Mouse (Mus musculus) limb, embryonic 11.5 days (tissue): ENCODE results near the gene Tppp. TPM values are rescaled to one million over a fixed set of nuclear protein-coding genes. Genes with fewer than 3 reads are reported as not detected.
"Not testable (repeated sequence)": the region's sequence is repeated elsewhere in the genome, so short reads cannot be mapped to it uniquely, and the experiment has no call there.

Experiments used
- ATAC-seq: fragments of 200-750 bp; cut with Nextera tagmentation; 2 replicates; pipeline ENCODE4 v1.8.0; 2017; ENCODE audit warnings: low read depth; ENCODE audit not compliant: insufficient number of reproducible peaks, low FRiP score, low TSS enrichment
- DNase-seq: peaks from one replicate; pipeline ENCODE4 v3.0.0-alpha.2; 2015; ENCODE audit warnings: low spot score
- H3K27ac ChIP-seq: fragments of 300-500 bp; sonication (generic); replicated peaks from 2 replicates; pipeline ENCODE4 v1.5.1; 2014; ENCODE audit warnings: low read depth, mild to moderate bottlenecking, low read length
- H3K27me3 ChIP-seq: fragments of 300-500 bp; sonication (generic); 2 replicates; pipeline ENCODE4 v1.6.1; 2014; ENCODE audit warnings: mild to moderate bottlenecking, low read length, mixed read lengths; ENCODE audit not compliant: control insufficient read depth, insufficient read depth
- H3K36me3 ChIP-seq: fragments of 300-500 bp; sonication (generic); 2 replicates; pipeline ENCODE4 v1.6.1; 2014; ENCODE audit warnings: mild to moderate bottlenecking, low read length, moderate library complexity, mixed read lengths; ENCODE audit not compliant: control insufficient read depth, insufficient read depth
- H3K4me1 ChIP-seq: fragments of 300-500 bp; sonication (generic); 2 replicates; pipeline ENCODE4 v1.6.1; 2014; ENCODE audit warnings: low read length, mixed read lengths; ENCODE audit not compliant: control insufficient read depth, insufficient read depth
- H3K4me2 ChIP-seq: fragments of 300-500 bp; sonication (generic); 2 replicates; pipeline ENCODE4 v1.6.1; 2014; ENCODE audit warnings: low read depth, mild to moderate bottlenecking, moderate library complexity; ENCODE audit not compliant: severe bottlenecking
- H3K4me3 ChIP-seq: fragments of 300-500 bp; sonication (generic); 2 replicates; pipeline ENCODE4 v1.5.1; 2014; ENCODE audit warnings: low read depth, low read length
- H3K9ac ChIP-seq: fragments of 300-500 bp; sonication (generic); 2 replicates; pipeline ENCODE4 v1.6.1; 2014; ENCODE audit warnings: mild to moderate bottlenecking, low read length
- H3K9me3 ChIP-seq: fragments of 300-500 bp; sonication (generic); 2 replicates; pipeline ENCODE4 v1.6.1; 2016; ENCODE audit warnings: low read length; ENCODE audit not compliant: control insufficient read depth
- WGBS: fragments of 180-500 bp; shearing (Covaris S2); extraction: QIAGEN DNeasy Blood & Tissue Kit; methylation state at CpG from one replicate; pipeline ENCODE4 v1.1.7; 2014; 5-methylcytosine and 5-hydroxymethylcytosine counted together
- polyA plus RNA-seq: library from polyadenylated mRNA; unstranded; fragments of >200 nt; fragmentation: Nextera tagmentation; extraction: Ambion mirVana; gene quantifications from 2 replicates; pipeline ENCODE4 v1.2.1, GENCODE M21; 2014

Gene Tppp
- polyA plus RNA-seq, 1 experiment from 2014 or later = 0.37 TPM

- H3K36me3 ChIP-seq = no peaks in the 10 kb centered on the region
- DNase-seq (no peak), ATAC-seq (no peak)
- H3K4me2 ChIP-seq = peak overlapping the region; percentile 98
- H3K9me3 ChIP-seq = no peaks in the 10 kb centered on the region
- H3K4me3 ChIP-seq = no peak overlapping the region
- 16% methylated on average over 3 of the region's 3 CpGs for WGBS
- H3K9ac ChIP-seq = no peak overlapping the region
- peaks cover 5% of the 10 kb centered on the region for H3K4me1 ChIP-seq
- no peak overlapping the region for H3K27ac ChIP-seq
- peaks cover 16% of the 10 kb centered on the region for H3K27me3 ChIP-seq
Measured at GRCm38 (mm10) chr13:74010678-74011077, 1.5 kb downstream of the Tppp start.

- Histone ChIP-seq H3K4me3 (no peak overlapping the region), H3K36me3 (no peaks in the 10 kb centered on the region), H3K9me3 (no peaks in the 10 kb centered on the region), H3K9ac (no peak overlapping the region), H3K4me1 (no peaks in the 10 kb centered on the region), H3K4me2 (no peak overlapping the region), H3K27ac (no peak overlapping the region), H3K27me3 (peaks cover 2% of the 10 kb centered on the region; the same call in 1 of the 2 replicates)
- ATAC-seq (no peak), DNase-seq (no peak)
- WGBS = 75% methylated on average over 4 of the region's 4 CpGs
Measured at GRCm38 (mm10) chr13:74015908-74016307, 6.7 kb downstream of the Tppp start.

GRCm38 (mm10) chr13:74017426-74017825 lies 8.2 kb downstream of the Tppp start:
- no peak overlapping the region for H3K9ac ChIP-seq
- 81% methylated on average over 4 of the region's 4 CpGs for WGBS
- no peak overlapping the region for H3K27ac ChIP-seq
- no peaks in the 10 kb centered on the region for H3K4me1 ChIP-seq
- no peak overlapping the region for H3K4me2 ChIP-seq
- DNase-seq (no peak), ATAC-seq (no peak)
- no peaks in the 10 kb centered on the region for H3K36me3 ChIP-seq
- H3K4me3 ChIP-seq = no peak overlapping the region
- no peaks in the 10 kb centered on the region for H3K9me3 ChIP-seq
- H3K27me3 ChIP-seq = no peaks in the 10 kb centered on the region

GRCm38 (mm10) chr13:74019006-74019405 lies 9.8 kb downstream of the Tppp start:
- not testable (repeated sequence) for DNase-seq, H3K27me3 ChIP-seq, H3K4me2 ChIP-seq, H3K4me3 ChIP-seq, H3K27ac ChIP-seq, H3K36me3 ChIP-seq, ATAC-seq, H3K9ac ChIP-seq, H3K9me3 ChIP-seq, H3K4me1 ChIP-seq
- WGBS = 86% methylated on average over 8 of the region's 8 CpGs

- no peaks in the 10 kb centered on the region for H3K27me3 ChIP-seq
- 75% methylated on average over 4 of the region's 4 CpGs for WGBS
- H3K4me1 ChIP-seq = no peaks in the 10 kb centered on the region
- ATAC-seq (no peak), DNase-seq (no peak)
- H3K4me3 ChIP-seq = no peak overlapping the region
- H3K27ac ChIP-seq = no peak overlapping the region
- H3K9ac ChIP-seq = no peak overlapping the region
- no peak overlapping the region for H3K4me2 ChIP-seq
- H3K9me3 ChIP-seq = no peaks in the 10 kb centered on the region
- H3K36me3 ChIP-seq = no peaks in the 10 kb centered on the region
Measured at GRCm38 (mm10) chr13:74025151-74026081, 16.2 kb downstream of the Tppp start.

- DNase-seq (peak; percentile 41), ATAC-seq (no peak)
Measured at GRCm38 (mm10) chr13:74026215-74026614, 17.0 kb downstream of the Tppp start.

GRCm38 (mm10) chr13:74028116-74028515 lies 18.9 kb downstream of the Tppp start:
- no peaks in the 10 kb centered on the region for H3K4me1 ChIP-seq
- no peak for DNase-seq
- no peaks in the 10 kb centered on the region for H3K36me3 ChIP-seq
- WGBS = 82% methylated on average over 2 of the region's 2 CpGs
- H3K9me3 ChIP-seq = no peaks in the 10 kb centered on the region
- ATAC-seq = no peak
- H3K27ac ChIP-seq = no peak overlapping the region
- H3K4me3 ChIP-seq = no peak overlapping the region
- no peaks in the 10 kb centered on the region for H3K27me3 ChIP-seq
- H3K9ac ChIP-seq = no peak overlapping the region
- no peak overlapping the region for H3K4me2 ChIP-seq

More at GRCm38 (mm10) chr13:74026215-74026614, 17.0 kb downstream of the Tppp start:
- H3K27ac ChIP-seq = no peak overlapping the region
- H3K36me3 ChIP-seq = no peaks in the 10 kb centered on the region
- 11% methylated on average over 2 of the region's 2 CpGs for WGBS
- no peak overlapping the region for H3K4me3 ChIP-seq
- H3K27me3 ChIP-seq = no peaks in the 10 kb centered on the region
- H3K4me2 ChIP-seq = no peak overlapping the region
- no peaks in the 10 kb centered on the region for H3K9me3 ChIP-seq
- no peak overlapping the region for H3K9ac ChIP-seq
- H3K4me1 ChIP-seq = no peaks in the 10 kb centered on the region

GRCm38 (mm10) chr13:74029013-74029412 lies 19.8 kb downstream of the Tppp start:
- DNase-seq (no peak), ATAC-seq (no peak)
- H3K27me3 ChIP-seq = no peaks in the 10 kb centered on the region
- no peaks in the 10 kb centered on the region for H3K4me1 ChIP-seq
- 84% methylated on average over 2 of the region's 2 CpGs for WGBS
- H3K4me3 ChIP-seq = no peak overlapping the region
- H3K9me3 ChIP-seq = no peaks in the 10 kb centered on the region
- H3K27ac ChIP-seq = no peak overlapping the region
- no peak overlapping the region for H3K9ac ChIP-seq
- H3K4me2 ChIP-seq = no peak overlapping the region
- no peaks in the 10 kb centered on the region for H3K36me3 ChIP-seq
